Mouse (Mus musculus): Measurements from ENCODE around the gene Pkd2l1.
A peak's percentile ranks its signal among the peaks of the same experiment; 100 is the strongest.

Pkd2l1 gene

GRCm38 (mm10) chr19:44192342-44192741 lies at the start of gene Pkd2l1:
Gene Pkd2l1, minus strand, starts transcription at chr19:44192442.
- DNase-seq (ENCODE audit: low read depth) = no peak

GRCm38 (mm10) chr19:44238906-44239305 lies 46.7 kb upstream of the Pkd2l1 start:
- DNase-seq (ENCODE audit: low read depth) = no peak

DNA sequence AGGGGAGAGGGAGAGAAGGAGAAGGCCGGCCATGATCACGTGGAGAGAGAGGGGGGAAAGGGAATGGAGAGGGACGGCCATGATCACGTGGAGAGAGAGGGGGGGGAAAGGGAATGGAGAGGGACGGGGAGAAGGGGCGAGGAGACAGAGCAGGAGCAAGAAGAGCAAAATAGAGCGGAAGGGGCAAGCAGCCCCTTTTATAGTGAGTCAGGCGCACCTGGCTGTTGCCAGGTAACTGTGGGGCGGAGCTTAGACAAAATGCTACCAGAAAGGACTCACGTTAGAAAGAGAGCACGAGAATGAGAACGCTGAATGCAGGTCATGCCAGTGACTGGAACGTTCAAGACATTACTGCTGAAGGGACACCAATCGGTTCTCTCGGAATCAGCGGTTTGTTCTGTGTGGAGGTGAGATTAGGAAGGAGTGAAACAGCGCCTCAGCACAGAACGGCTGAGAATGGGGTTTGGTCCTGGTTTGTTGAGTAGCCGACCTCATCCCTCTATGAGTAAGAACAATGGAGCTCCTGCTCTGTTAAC lies 45.3 kb upstream of the Pkd2l1 start:
- no peak for DNase-seq (ENCODE audit: low read depth)

DNA sequence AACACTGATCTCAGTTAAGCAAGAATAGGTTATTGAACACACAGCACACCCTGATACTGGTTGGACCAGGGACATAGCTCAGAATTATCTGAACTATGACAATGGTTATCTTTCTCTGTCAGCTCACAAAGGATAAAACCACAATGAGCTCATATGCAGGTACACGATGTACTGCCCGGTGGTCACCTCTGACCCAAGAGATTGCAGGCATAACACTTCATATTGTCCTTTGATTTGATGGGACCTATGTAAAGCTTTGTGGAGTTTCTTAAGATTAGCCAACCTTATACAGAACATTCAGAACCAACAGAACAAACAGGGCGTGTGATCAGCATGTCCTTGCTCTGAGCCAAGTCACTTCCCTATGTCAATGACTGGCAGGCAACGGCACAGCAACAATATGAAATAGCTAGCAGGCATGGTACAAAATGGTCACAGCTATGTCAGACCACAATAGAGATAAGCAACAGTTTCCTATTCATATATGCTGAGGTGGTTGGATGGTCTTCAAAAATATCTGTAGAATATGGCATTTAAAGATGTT lies 39.4 kb upstream of the Pkd2l1 start:
- no peak for DNase-seq (ENCODE audit: low read depth)

DNA sequence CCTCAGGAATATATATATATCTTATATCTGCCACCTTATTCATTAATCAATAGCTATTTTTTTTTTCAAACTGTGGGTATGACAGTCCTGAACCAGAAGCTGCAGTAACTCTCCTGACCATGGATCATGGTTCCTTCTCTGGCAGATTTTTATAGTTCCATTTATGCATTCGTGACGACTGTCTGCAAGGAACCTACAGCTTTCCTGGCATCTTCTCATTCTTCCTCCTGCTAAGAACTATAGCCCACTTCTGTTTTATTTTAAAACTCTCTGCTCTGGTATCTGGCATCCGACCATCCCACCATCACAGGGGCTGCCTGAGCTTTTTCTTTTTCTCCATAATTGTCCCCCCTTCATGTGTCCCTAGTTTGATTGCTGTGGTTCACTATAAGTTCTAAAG lies 38.0 kb upstream of the Pkd2l1 start:
- no peak for DNase-seq (ENCODE audit: low read depth)

GRCm38 (mm10) chr19:44229776-44230175 lies 37.5 kb upstream of the Pkd2l1 start:
- no peak for DNase-seq (ENCODE audit: low read depth)

DNA sequence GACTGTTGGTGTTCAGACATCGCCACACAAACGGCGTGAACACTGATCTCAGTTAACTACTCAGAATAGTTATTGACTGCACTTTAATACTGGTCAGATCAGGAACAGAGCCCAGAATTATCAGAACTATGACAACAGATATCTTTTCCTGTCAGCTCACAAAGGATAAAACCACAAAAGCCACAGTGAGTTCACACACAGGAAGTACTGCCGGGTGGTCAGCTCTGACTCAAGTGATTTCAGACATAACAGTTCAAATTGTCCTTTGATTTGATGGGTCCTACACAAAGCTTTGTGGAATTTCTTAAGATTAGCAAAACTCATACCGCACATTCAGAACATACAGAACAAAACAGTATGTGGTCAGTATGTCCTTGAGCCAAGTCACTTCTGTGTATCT lies 33.5 kb upstream of the Pkd2l1 start:
- peak; percentile 51 for DNase-seq (ENCODE audit: low read depth)

DNA sequence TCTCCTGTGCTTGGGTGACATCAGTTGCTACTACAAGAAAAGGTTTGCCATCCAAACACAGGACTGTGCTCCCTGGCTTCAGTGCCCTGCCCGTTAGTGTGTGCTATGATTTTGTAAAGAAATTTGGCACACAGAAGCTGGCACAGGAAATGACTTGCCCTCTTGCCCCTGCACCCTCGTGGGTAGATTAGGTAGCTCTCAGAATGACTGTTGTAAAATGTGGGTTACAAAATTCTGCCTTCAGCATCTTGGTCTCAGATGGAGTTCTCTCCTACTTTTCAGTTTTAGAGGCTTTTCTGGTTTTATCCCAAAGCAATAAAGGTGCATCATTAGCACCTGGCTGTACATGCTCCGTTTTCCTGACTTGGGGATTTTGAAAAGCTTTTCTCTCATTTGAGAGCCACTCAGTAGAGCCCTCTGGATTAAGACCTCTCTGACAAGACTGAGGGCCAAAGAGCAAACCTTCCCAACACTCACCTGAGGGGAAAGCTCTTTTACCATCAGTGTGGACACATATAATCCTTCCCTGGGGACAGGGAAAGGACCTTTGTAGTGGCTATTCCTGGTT lies 25.8 kb upstream of the Pkd2l1 start:
- no peak for DNase-seq (ENCODE audit: low read depth)

- no peak for DNase-seq (ENCODE audit: low read depth)
Observed at GRCm38 (mm10) chr19:44215255-44215654, 23.0 kb upstream of the Pkd2l1 start.

GRCm38 (mm10) chr19:44207079-44207478 lies 14.8 kb upstream of the Pkd2l1 start:
- DNase-seq (ENCODE audit: low read depth) = no peak

DNA sequence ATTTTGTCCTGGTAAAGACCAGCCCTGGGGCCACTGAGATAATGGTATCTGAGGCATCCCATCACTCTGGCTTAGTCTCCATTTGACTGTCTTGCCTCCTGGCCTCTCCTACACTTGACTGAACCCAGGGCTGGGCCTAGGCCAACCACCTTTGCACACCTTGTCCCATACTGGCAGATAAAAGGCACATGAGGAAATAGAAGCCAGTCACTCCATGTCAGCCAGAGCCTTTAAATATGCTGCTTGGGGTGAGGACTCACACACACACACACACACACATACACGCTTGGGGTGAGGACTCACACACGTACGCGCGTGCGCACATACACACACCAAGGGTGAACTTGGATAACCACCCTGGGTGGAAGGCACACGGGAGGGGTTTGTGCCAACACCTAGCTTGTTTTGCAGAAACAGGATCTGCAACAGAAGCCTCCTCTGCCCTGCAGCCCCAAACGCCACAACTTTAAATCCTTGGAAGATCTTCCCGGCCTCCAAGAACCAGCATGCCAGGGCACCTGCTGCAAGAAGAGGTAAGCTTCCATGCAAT lies 10.8 kb upstream of the Pkd2l1 start, which contains the start of gene Scd3:
Scd3 (plus strand) TSS at position 255 of the 550 bp plus-strand sequence.
- no peak for DNase-seq (ENCODE audit: low read depth)

DNA sequence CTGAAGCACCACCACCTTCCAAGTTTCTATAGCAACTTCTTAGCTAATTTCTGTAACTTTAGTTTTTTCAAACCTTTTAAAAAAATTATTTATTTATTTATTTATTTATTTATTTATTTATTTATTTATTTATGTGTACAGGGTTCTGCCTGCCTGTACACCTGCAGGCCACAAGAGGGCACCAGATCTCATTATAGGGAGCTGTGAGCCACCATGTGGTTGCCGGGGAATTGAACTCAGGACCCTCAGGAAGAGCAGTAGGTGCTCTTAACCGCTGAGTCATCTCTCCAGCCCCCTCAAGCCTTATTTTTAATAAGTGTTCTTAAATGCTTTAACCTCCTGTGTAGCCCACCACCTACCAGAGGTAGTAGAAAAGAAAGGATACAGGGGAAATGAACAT lies 6.7 kb upstream of the Pkd2l1 start:
- DNase-seq (ENCODE audit: low read depth) = no peak

DNA sequence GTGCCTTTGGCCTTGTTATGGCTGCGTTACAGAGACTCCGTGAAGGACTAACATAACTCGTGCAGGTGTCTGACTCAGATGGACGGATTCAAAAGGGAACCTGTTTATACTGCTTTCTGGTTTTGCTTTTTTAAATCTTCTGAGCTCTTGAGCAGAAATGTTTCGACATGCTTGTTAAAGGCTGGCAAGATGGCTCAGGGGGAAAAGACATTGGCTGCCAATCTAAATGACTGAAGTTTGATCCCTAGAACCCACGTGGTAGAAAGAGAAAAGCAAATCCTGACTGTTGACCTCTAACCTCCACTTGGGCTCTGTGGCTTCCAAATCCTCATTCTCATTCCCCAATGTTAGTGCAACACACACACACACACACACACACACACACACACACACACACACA lies 6.3 kb upstream of the Pkd2l1 start:
- no peak for DNase-seq (ENCODE audit: low read depth)

DNA sequence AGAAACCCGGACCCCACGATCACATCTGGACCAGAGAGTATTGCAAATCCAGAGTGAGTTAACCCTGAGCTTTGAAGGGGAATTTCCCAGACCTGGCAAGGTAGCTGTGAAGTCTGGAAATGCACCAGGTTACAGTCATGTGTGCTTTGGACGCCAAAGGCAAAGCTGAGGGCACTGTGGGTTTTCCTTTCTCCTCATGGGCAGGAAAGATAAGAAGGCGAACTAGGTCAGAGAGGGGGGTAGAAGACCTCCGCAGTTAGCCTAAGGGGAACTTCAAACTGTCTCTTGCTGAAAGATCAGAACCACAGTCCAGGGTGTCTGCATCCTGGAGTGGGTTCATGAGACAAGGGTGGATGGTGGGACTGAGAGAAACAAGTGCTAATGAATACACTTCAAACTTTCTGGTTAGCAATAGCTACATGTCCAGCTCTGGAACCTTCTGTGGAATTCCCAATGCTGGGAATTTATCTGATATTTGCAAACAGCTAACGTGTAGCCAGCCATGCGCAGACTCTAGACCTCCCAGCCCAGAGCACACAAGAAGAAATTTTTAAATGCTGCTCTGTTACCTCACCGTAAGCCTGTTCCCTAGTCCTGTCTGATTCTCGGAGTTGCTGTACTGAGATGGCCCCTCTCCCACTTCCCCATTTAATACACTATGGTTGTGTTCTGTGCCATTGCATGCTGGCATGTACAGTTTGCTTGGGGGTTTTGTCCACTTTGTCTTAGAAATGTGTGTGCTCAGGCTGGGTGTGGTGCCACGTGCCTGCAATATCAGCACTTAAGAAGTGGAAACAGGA lies 5.0 kb upstream of the Pkd2l1 start:
- no peak for DNase-seq (ENCODE audit: low read depth)

DNA sequence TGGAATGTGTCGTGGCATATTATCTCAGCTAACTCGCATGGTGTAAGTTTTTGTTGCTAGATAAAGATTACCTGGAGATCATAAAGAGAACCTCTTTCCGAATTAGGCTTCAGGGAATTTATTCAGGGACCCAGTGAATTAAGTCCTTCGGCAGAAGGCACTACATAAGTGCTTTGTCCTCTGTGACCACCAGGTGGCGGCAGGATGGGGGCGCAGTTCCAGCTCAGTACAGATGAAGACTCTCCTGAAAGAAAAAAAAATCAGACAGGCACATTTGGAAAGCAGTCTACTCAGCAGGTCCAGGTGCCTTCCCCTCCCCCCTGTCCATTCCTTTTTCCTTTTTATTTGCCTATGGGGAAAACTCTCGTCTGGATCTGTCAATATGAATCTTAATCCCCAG lies 2.9 kb upstream of the Pkd2l1 start:
- DNase-seq (ENCODE audit: low read depth) = peak; percentile 63

DNA sequence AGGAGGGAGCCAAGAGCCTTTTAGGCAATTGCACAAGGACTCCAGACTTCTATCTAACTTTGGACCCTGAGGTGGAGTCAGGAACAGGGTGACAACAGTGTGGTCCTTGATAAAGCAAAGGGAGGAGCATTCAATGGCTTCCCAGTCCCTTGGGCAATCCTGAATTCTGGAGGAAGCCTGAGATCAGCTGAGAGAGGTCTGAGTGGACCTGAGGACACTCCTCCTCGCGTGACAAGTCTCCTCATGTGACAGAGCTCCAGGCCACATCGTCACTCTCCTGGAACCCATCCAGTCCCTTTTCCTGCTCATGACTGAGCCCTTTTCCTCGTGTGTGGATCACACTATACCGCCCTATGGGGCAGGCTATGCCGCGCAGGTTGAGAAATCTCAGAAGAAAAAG lies 1.7 kb upstream of the Pkd2l1 start:
- no peak for DNase-seq (ENCODE audit: low read depth)

- no peak for DNase-seq (ENCODE audit: low read depth)
Observed at GRCm38 (mm10) chr19:44189056-44189455, 3.2 kb downstream of the Pkd2l1 start.

GRCm38 (mm10) chr19:44183968-44184367 lies 8.3 kb downstream of the Pkd2l1 start:
- DNase-seq (ENCODE audit: low read depth) = no peak

- DNase-seq (ENCODE audit: low read depth) = no peak
Observed at GRCm38 (mm10) chr19:44180502-44180901, 11.7 kb downstream of the Pkd2l1 start.

DNA sequence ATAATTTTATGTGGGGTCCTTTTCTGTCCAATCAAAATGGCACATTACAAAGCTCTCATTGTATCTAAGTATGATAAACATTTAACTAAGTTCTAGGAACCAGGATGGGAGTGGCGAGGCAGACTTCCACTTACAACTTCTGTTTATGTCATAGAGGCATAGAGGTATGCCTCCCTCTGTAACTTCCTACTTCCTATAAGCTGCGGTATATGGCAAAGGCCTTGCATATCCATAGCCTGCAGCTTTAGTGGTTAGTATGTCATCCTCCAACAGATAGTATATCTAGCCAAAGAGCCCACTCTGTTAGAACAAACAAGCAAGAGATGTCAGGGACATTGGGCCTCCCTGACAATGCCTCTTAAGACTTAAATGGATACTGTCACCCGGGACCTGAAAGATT lies 15.5 kb downstream of the Pkd2l1 start:
- no peak for DNase-seq (ENCODE audit: low read depth)

DNA sequence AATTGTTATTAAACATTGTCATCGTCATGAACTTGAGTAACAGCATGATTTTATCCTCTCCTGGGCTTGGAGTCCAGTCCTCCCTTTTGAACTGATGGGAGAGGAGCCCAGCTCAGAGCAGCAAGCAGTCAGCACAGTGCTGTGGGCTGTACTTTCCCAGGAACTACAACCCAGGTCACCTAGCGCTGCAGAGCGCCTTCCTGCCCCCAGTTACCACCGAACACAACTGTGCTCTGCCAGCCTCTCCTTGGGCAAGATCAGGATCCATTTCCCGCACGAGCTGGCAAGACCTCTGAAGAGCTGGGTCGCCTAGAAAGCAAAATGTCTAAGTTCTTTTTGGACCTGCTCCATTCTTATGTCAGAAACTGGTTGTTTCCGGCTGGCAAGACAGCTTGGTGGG lies 17.4 kb downstream of the Pkd2l1 start:
- no peak for DNase-seq (ENCODE audit: low read depth)

GRCm38 (mm10) chr19:44161515-44161914 lies 30.7 kb downstream of the Pkd2l1 start:
- no peak for DNase-seq (ENCODE audit: low read depth)

GRCm38 (mm10) chr19:44159386-44159785 lies 32.9 kb downstream of the Pkd2l1 start:
- no peak for DNase-seq (ENCODE audit: low read depth)
